Mouse (Mus musculus) liver, postnatal 0 days (tissue): ENCODE measurements around the gene Pex26.

Source experiments
- CTCF ChIP-seq: sonication (generic); IDR thresholded peaks from 2 replicates; pipeline ENCODE4 v1.5.1; 2016; ENCODE audit warnings: antibody characterized with exemption, low read depth
- EP300 ChIP-seq: IDR thresholded peaks from 2 replicates; pipeline ENCODE4 v1.6.1; 2016; ENCODE audit warnings: antibody characterized with exemption, low read depth, mild to moderate bottlenecking

DNA sequence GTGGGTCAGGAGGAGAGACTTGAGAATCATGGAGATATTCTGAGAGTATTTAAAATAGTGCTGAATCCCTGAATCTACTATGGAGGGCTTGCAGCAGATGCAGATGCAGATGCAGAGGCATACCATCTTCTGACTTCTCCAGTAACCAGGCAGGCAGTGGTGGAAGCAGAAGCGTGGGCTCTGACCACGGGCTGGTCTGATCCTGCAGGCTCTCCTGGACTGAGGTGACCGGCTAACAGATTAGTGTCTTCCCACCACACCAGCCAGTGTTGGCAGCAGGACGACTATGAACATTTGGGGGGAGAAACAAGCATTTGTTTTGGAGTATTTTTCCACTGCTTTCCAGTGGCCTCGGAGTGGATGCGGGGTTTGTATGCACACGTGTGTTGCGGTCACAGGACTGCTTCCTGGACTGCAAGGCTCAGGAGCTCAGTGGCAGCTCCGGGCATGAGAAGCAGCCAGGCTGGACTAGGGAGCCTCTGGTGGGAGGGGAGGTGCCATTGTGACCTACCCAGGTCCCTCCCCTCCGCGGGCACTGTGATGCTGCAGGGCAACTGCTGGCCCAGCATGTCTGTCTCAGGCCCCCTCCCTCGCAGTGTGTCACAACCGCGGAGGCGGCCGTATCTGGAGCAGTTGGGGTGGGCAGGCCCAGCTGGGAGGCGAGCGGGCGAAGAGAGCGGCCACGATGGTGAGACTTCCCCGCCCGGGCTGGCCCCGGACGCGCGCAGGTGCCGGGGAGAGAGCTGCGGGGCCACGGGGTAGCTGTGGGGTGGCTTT, 26.9 kb downstream of the Pex26 start, which contains the start of gene Tuba8:
- TF ChIP-seq CTCF = no peak
- TF ChIP-seq EP300 = no peak
